Mouse (Mus musculus): Measurements from ENCODE around the gene Pcp2. TPM values are rescaled to one million over a fixed set of nuclear protein-coding genes. Genes with fewer than 3 reads are reported as not detected.

The Pcp2 gene
- total and polyA plus RNA-seq, 3 experiments: 0.38 TPM; not detected in 2

DNA sequence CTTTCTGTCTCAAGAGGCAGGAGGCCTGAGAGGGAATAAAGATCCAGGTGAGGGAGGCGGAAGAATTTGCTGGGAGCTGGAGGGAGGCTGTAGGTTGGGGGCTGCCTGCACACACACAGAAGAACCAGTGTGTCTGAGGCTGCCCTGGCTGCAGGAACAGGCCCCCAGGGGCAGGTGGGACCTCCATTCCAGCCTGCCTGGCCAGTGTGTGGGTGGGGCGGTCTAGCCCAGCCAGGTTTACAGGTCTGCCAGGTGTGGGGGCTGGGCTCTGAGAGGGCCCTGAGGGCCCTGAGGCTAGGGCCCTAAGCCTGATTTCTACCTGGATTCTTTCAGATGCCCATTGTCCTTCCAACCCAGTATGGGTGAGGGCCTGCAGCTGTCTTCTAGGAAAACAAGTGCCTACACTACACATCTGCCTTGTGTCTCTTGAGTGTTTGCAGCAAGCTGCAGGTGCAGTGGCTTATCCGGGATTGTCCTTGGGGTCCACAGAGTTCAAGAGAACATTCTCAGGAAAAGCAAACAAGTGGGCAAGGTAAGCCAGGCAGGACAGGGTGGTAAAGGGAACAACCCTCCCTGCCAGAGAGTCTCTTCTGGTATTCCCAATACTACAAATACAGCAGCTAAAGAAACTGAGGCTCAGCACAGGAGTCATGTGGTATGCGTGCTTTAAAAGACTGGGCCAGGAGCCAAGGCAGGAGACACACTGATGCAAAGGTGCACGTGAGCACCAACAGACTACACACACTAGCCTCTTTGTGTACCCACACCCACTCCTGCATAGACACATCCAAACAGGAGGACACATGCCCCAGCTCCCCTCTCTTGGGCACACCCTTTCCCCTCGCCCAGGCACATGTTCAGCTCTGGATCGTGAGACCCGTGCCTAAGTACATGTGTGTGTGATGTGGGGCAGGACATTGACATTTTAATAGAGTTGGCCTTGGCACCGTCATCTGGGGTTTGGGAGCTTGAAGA, 45.7 kb downstream of the Pcp2 start:
- TF ChIP-seq POLR2AphosphoS5 (IDR thresholded peaks at IDR 0.05; ENCODE audit: insufficient replicate concordance, low read depth, low read length) (no peak), CTCF (IDR thresholded peaks at IDR 0.05; ENCODE audit: low read depth, low read length) (no peak), GATA1 (IDR thresholded peaks at IDR 0.05; ENCODE audit: borderline replicate concordance, low read length) (no peak), TAL1 (conservative IDR thresholded peaks at IDR 0.05; ENCODE audit: low read depth, low read length) (no peak), GATA2 (IDR thresholded peaks at IDR 0.05; ENCODE audit: borderline replicate concordance, low read depth, low read length) (no peak)
- Histone ChIP-seq H3K4me1 (ENCODE audit: insufficient read depth, low read depth, low read length) (peaks cover 3% of the 10 kb centered on the region; the same call in 1 of the 2 replicates), H3K9me3 (replicated peaks) (no peaks in the 10 kb centered on the region), H3K36me3 (replicated peaks) (no peaks in the 10 kb centered on the region), H3K27me3 (ENCODE audit: insufficient read depth, low read length) (peaks cover 8% of the 10 kb centered on the region), H3K4me3 (ENCODE audit: low read depth, low read length) (no peak overlapping the region)
- DNase-seq (ENCODE audit: low spot score) (no peak), ATAC-seq (ENCODE audit: extremely low read depth, insufficient number of reproducible peaks, low FRiP score, poor library complexity, severe bottlenecking) (no peak)

GRCm38 (mm10) chr8:3576211-3576960, 49.0 kb downstream of the Pcp2 start:
- ATAC-seq (ENCODE audit: extremely low read depth, insufficient number of reproducible peaks, low FRiP score, poor library complexity, severe bottlenecking) (no peak), DNase-seq (ENCODE audit: low spot score) (no peak)
- Histone ChIP-seq H3K36me3 (replicated peaks) (no peaks in the 10 kb centered on the region), H3K9me3 (replicated peaks) (no peaks in the 10 kb centered on the region), H3K4me3 (ENCODE audit: low read depth, low read length) (no peak overlapping the region), H3K27me3 (ENCODE audit: insufficient read depth, low read length) (peaks cover 8% of the 10 kb centered on the region), H3K4me1 (ENCODE audit: insufficient read depth, low read depth, low read length) (peaks cover 3% of the 10 kb centered on the region; the same call in 1 of the 2 replicates)
- no peak for TF ChIP-seq GATA1 (IDR thresholded peaks at IDR 0.05; ENCODE audit: borderline replicate concordance, low read length)
- no peak for TF ChIP-seq CTCF (IDR thresholded peaks at IDR 0.05; ENCODE audit: low read depth, low read length)
- no peak for TF ChIP-seq TAL1 (conservative IDR thresholded peaks at IDR 0.05; ENCODE audit: low read depth, low read length)
- no peak for TF ChIP-seq POLR2AphosphoS5 (IDR thresholded peaks at IDR 0.05; ENCODE audit: insufficient replicate concordance, low read depth, low read length)
- TF ChIP-seq GATA2 (IDR thresholded peaks at IDR 0.05; ENCODE audit: borderline replicate concordance, low read depth, low read length): no peak

GRCm38 (mm10) chr8:3574546-3574945, 50.8 kb downstream of the Pcp2 start:
- no peak for DNase-seq (ENCODE audit: low spot score)
- H3K4me1 ChIP-seq (ENCODE audit: insufficient read depth, low read depth, low read length): peaks cover 3% of the 10 kb centered on the region; the same call in 1 of the 2 replicates
- TF ChIP-seq GATA2 (IDR thresholded peaks at IDR 0.05; ENCODE audit: borderline replicate concordance, low read depth, low read length): no peak
- no peak for TF ChIP-seq GATA1 (IDR thresholded peaks at IDR 0.05; ENCODE audit: borderline replicate concordance, low read length)
- TF ChIP-seq CTCF (IDR thresholded peaks at IDR 0.05; ENCODE audit: low read depth, low read length): no peak
- TF ChIP-seq POLR2AphosphoS5 (IDR thresholded peaks at IDR 0.05; ENCODE audit: insufficient replicate concordance, low read depth, low read length): no peak
- TF ChIP-seq TAL1 (conservative IDR thresholded peaks at IDR 0.05; ENCODE audit: low read depth, low read length): no peak
- no peak overlapping the region for H3K4me3 ChIP-seq (ENCODE audit: low read depth, low read length)
- H3K9me3 ChIP-seq (replicated peaks): no peaks in the 10 kb centered on the region
- H3K27me3 ChIP-seq (ENCODE audit: insufficient read depth, low read length): peaks cover 7% of the 10 kb centered on the region
- no peaks in the 10 kb centered on the region for H3K36me3 ChIP-seq (replicated peaks)
- ATAC-seq (ENCODE audit: extremely low read depth, insufficient number of reproducible peaks, low FRiP score, poor library complexity, severe bottlenecking): no peak

Other genes starting within 250 kb of the Pcp2 start
- 13.0 and 13.1 TPM in 2 replicates for gene Arhgef18, start 232.5 kb downstream of the Pcp2 start, total RNA-seq (2014; fragmentation: Nextera tagmentation)
- gene Arhgef18, start 232.5 kb downstream of the Pcp2 start, total RNA-seq (2017): 12.4 and 13.3 TPM in 2 replicates
- gene Arhgef18, start 232.5 kb downstream of the Pcp2 start, polyA plus RNA-seq (2012): 37.6 and 47.7 TPM in 2 replicates
- 5.0 and 5.6 TPM in 2 replicates for gene Pex11g, start 157.9 kb downstream of the Pcp2 start, total RNA-seq (2014; fragmentation: Nextera tagmentation)
- 1.9 and 2.1 TPM in 2 replicates for gene Pex11g, start 157.9 kb downstream of the Pcp2 start, total RNA-seq (2017)
- gene Pex11g, start 157.9 kb downstream of the Pcp2 start, polyA plus RNA-seq (2012): 1.1 and 1.2 TPM in 2 replicates
- gene Tex45, start 154.7 kb downstream of the Pcp2 start, total RNA-seq (2014; fragmentation: Nextera tagmentation): not detected in 2 replicates
- gene Tex45, start 154.7 kb downstream of the Pcp2 start, total RNA-seq (2017): 0.11 TPM in 1 of 2 replicates, not detected in the other
- not detected in 2 replicates for gene Tex45, start 154.7 kb downstream of the Pcp2 start, polyA plus RNA-seq (2012)
- 25.7 and 26.6 TPM in 2 replicates for gene Zfp358, start 132.4 kb downstream of the Pcp2 start, total RNA-seq (2014; fragmentation: Nextera tagmentation)
- 6.6 and 7.4 TPM in 2 replicates for gene Zfp358, start 132.4 kb downstream of the Pcp2 start, total RNA-seq (2017)
- gene Zfp358, start 132.4 kb downstream of the Pcp2 start, polyA plus RNA-seq (2012): 19.2 and 22.7 TPM in 2 replicates
- 42.4 and 43.6 TPM in 2 replicates for gene Mcoln1, start 125.1 kb downstream of the Pcp2 start, total RNA-seq (2014; fragmentation: Nextera tagmentation)
- 41.5 and 46.9 TPM in 2 replicates for gene Mcoln1, start 125.1 kb downstream of the Pcp2 start, total RNA-seq (2017)
- gene Mcoln1, start 125.1 kb downstream of the Pcp2 start, polyA plus RNA-seq (2012): 144 and 171 TPM in 2 replicates
- gene Pnpla6, start 110.2 kb downstream of the Pcp2 start, total RNA-seq (2014; fragmentation: Nextera tagmentation): 39.8 and 61.5 TPM in 2 replicates
- gene Pnpla6, start 110.2 kb downstream of the Pcp2 start, total RNA-seq (2017): 33.9 and 34.3 TPM in 2 replicates
- 21.4 and 25.1 TPM in 2 replicates for gene Pnpla6, start 110.2 kb downstream of the Pcp2 start, polyA plus RNA-seq (2012)
- gene C330021F23Rik, start 57.6 kb downstream of the Pcp2 start, total RNA-seq (2014; fragmentation: Nextera tagmentation): not detected in 2 replicates
- 0.49 and 1.2 TPM in 2 replicates for gene C330021F23Rik, start 57.6 kb downstream of the Pcp2 start, total RNA-seq (2017)
- gene C330021F23Rik, start 57.6 kb downstream of the Pcp2 start, polyA plus RNA-seq (2012): not detected in 2 replicates
- gene Camsap3, start 38.3 kb downstream of the Pcp2 start, total RNA-seq (2014; fragmentation: Nextera tagmentation): not detected in 2 replicates
- not detected in 2 replicates for gene Camsap3, start 38.3 kb downstream of the Pcp2 start, total RNA-seq (2017)
- gene Camsap3, start 38.3 kb downstream of the Pcp2 start, polyA plus RNA-seq (2012): not detected in 2 replicates
- gene Xab2, start 4.2 kb downstream of the Pcp2 start, total RNA-seq (2014; fragmentation: Nextera tagmentation): 35.4 and 38.8 TPM in 2 replicates
- gene Xab2, start 4.2 kb downstream of the Pcp2 start, total RNA-seq (2017): 47.1 and 48.4 TPM in 2 replicates
- 47.9 and 48.9 TPM in 2 replicates for gene Xab2, start 4.2 kb downstream of the Pcp2 start, polyA plus RNA-seq (2012)
- 25.8 and 52.9 TPM in 2 replicates for gene Pet100, start 4.0 kb downstream of the Pcp2 start, total RNA-seq (2014; fragmentation: Nextera tagmentation)
- 116 and 136 TPM in 2 replicates for gene Pet100, start 4.0 kb downstream of the Pcp2 start, total RNA-seq (2017)
- gene Pet100, start 4.0 kb downstream of the Pcp2 start, polyA plus RNA-seq (2012): 17.7 and 22.2 TPM in 2 replicates
- 224 and 287 TPM in 2 replicates for gene Stxbp2, start 5.4 kb upstream of the Pcp2 start, total RNA-seq (2014; fragmentation: Nextera tagmentation)
- 181 and 203 TPM in 2 replicates for gene Stxbp2, start 5.4 kb upstream of the Pcp2 start, total RNA-seq (2017)
- 399 and 514 TPM in 2 replicates for gene Stxbp2, start 5.4 kb upstream of the Pcp2 start, polyA plus RNA-seq (2012)
- gene Retn, start 30.2 kb upstream of the Pcp2 start, total RNA-seq (2014; fragmentation: Nextera tagmentation): not detected in 2 replicates
- not detected in 2 replicates for gene Retn, start 30.2 kb upstream of the Pcp2 start, total RNA-seq (2017)
- not detected in 2 replicates for gene Retn, start 30.2 kb upstream of the Pcp2 start, polyA plus RNA-seq (2012)
- gene Mcemp1, start 40.2 kb upstream of the Pcp2 start, total RNA-seq (2014; fragmentation: Nextera tagmentation): not detected in 2 replicates
- gene Mcemp1, start 40.2 kb upstream of the Pcp2 start, total RNA-seq (2017): 0.11 TPM in 1 of 2 replicates, not detected in the other
- not detected in 2 replicates for gene Mcemp1, start 40.2 kb upstream of the Pcp2 start, polyA plus RNA-seq (2012)
- gene Fcor, start 46.8 kb upstream of the Pcp2 start, total RNA-seq (2014; fragmentation: Nextera tagmentation): not detected in 2 replicates
- gene Fcor, start 46.8 kb upstream of the Pcp2 start, total RNA-seq (2017): not detected in 2 replicates
- not detected in 2 replicates for gene Fcor, start 46.8 kb upstream of the Pcp2 start, polyA plus RNA-seq (2012)
- 12.9 and 15.5 TPM in 2 replicates for gene Trappc5, start 50.8 kb upstream of the Pcp2 start, total RNA-seq (2014; fragmentation: Nextera tagmentation)
- gene Trappc5, start 50.8 kb upstream of the Pcp2 start, total RNA-seq (2017): 22.3 and 24.4 TPM in 2 replicates
- gene Trappc5, start 50.8 kb upstream of the Pcp2 start, polyA plus RNA-seq (2012): 16.5 and 20.2 TPM in 2 replicates
- gene Fcer2a, start 68.6 kb upstream of the Pcp2 start, total RNA-seq (2014; fragmentation: Nextera tagmentation): not detected in 2 replicates
- 0.06 TPM in 1 of 2 replicates, not detected in the other for gene Fcer2a, start 68.6 kb upstream of the Pcp2 start, total RNA-seq (2017)
- gene Fcer2a, start 68.6 kb upstream of the Pcp2 start, polyA plus RNA-seq (2012): not detected in 2 replicates
- gene Clec4g, start 95.1 kb upstream of the Pcp2 start, total RNA-seq (2014; fragmentation: Nextera tagmentation): not detected in 2 replicates
- 0.11 TPM in 1 of 2 replicates, not detected in the other for gene Clec4g, start 95.1 kb upstream of the Pcp2 start, total RNA-seq (2017)
- gene Clec4g, start 95.1 kb upstream of the Pcp2 start, polyA plus RNA-seq (2012): not detected in 2 replicates
- gene Cd209a, start 123.4 kb upstream of the Pcp2 start, total RNA-seq (2014; fragmentation: Nextera tagmentation): not detected in 2 replicates
- gene Cd209a, start 123.4 kb upstream of the Pcp2 start, total RNA-seq (2017): 0.17 TPM in 1 of 2 replicates, not detected in the other
- not detected in 2 replicates for gene Cd209a, start 123.4 kb upstream of the Pcp2 start, polyA plus RNA-seq (2012)
- not detected in 2 replicates for gene Cd209e, start 228.8 kb upstream of the Pcp2 start, total RNA-seq (2014; fragmentation: Nextera tagmentation)
- gene Cd209e, start 228.8 kb upstream of the Pcp2 start, total RNA-seq (2017): not detected in 2 replicates
- gene Cd209e, start 228.8 kb upstream of the Pcp2 start, polyA plus RNA-seq (2012): not detected in 2 replicates